ENCODE assay signal across 20 mouse cellular contexts in the genomic region with DNA sequence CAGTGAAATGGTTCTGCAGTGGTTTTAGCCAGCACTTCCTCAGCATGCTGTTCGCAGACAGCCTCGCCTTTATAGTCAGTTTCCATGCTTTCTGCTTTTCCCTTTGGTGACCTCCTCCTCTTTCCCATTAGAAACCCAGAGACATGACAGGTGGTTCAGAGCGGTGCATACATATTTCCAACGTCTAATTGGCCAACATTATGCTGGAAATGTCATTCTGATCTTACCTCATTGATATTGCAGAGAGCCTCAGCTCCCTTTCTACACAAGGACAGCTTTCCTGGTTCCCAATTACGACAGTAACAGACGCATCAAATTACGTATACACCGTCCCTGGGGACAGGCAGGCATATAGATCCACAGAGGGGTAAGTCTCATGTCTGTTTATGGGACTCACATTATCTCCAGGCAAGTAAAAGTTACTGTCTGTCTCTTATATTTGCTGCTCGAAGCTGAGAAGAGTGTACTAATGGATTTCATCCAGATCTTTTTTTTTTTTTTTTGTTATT.
DNase-seq lines count a peak whose midpoint lies in the region; ATAC-seq and TF ChIP-seq lines count a peak whose summit lies in the region.
"Had no signal": no experiment of that assay in that cellular context is flagged by ENCODE, and none has a peak within 500 bp of the region (broad histone marks: within the 10 kb centered on the region; RNA-seq: fewer than 3 reads in every experiment).

No protein-coding gene starts in this region.

- intact Hi-C loops in gastrocnemius, postnatal 36 days (cut with DNase I): no loop called here

- ATAC-seq in forebrain, embryonic 14.5 days: peak; percentile 37; the same call in 1 of the 2 replicates
- ATAC-seq in forebrain, embryonic 12.5 days (ENCODE audit: low FRiP score): no peak
- no peak for ATAC-seq in neural tube, embryonic 11.5 days (ENCODE audit: insufficient read depth, low FRiP score, low TSS enrichment)
- no peak for ATAC-seq in hindbrain, embryonic 14.5 days (ENCODE audit: low FRiP score)
- no peak for ATAC-seq in midbrain, postnatal 0 days (ENCODE audit: low FRiP score)
- no peak for ATAC-seq in monocyte, adult 5-6 weeks (replicated peaks; ENCODE audit: insufficient number of reproducible peaks, low FRiP score, low TSS enrichment, poor library complexity, severe bottlenecking)
- ATAC-seq: inflammation-experienced regulatory T-cells, adult 6 months; liver, postnatal 0 days; lung, postnatal 0 days had no signal

- no peak overlapping the region for H3K4me2 ChIP-seq in forebrain, embryonic 14.5 days (ENCODE audit: low read length)
- H3K4me2 ChIP-seq in forebrain, embryonic 12.5 days: no peak overlapping the region
- no peak overlapping the region for H3K4me2 ChIP-seq in neural tube, embryonic 11.5 days (ENCODE audit: low read depth)
- no peak overlapping the region for H3K4me2 ChIP-seq in hindbrain, embryonic 14.5 days (replicated peaks)
- no peak overlapping the region for H3K4me2 ChIP-seq in midbrain, postnatal 0 days (ENCODE audit: low read depth, low read length, poor library complexity, severe bottlenecking)
- H3K4me2 ChIP-seq: embryonic facial prominence, embryonic 15.5 days; limb, embryonic 12.5 days; liver, embryonic 11.5 days had no signal

- H3K9me3 ChIP-seq in forebrain, embryonic 14.5 days (replicated peaks; ENCODE audit: control insufficient read depth, low read length): no peaks in the 10 kb centered on the region
- H3K9me3 ChIP-seq in forebrain, embryonic 12.5 days: no peaks in the 10 kb centered on the region
- H3K9me3 ChIP-seq in neural tube, embryonic 11.5 days (ENCODE audit: control insufficient read depth, low read length): no peaks in the 10 kb centered on the region
- no peaks in the 10 kb centered on the region for H3K9me3 ChIP-seq in hindbrain, embryonic 14.5 days (ENCODE audit: control insufficient read depth, low read length)
- H3K9me3 ChIP-seq in midbrain, postnatal 0 days (ENCODE audit: low read length): no peaks in the 10 kb centered on the region
- H3K9me3 ChIP-seq: embryonic facial prominence, embryonic 15.5 days; limb, embryonic 12.5 days had no signal

- H3K27ac ChIP-seq in forebrain, embryonic 14.5 days (ENCODE audit: low read depth, low read length): no peak overlapping the region
- no peak overlapping the region for H3K27ac ChIP-seq in forebrain, embryonic 12.5 days
- no peak overlapping the region for H3K27ac ChIP-seq in neural tube, embryonic 11.5 days (ENCODE audit: low read depth, low read length)
- no peak overlapping the region for H3K27ac ChIP-seq in hindbrain, embryonic 14.5 days
- no peak overlapping the region for H3K27ac ChIP-seq in midbrain, postnatal 0 days (ENCODE audit: low read depth, low read length)
- H3K27ac ChIP-seq: embryonic facial prominence, embryonic 15.5 days; limb, embryonic 12.5 days; macrophage had no signal

- no peaks in the 10 kb centered on the region for H3K27me3 ChIP-seq in forebrain, embryonic 14.5 days (replicated peaks; ENCODE audit: control insufficient read depth, insufficient read depth, low read length)
- H3K27me3 ChIP-seq in forebrain, embryonic 12.5 days: no peaks in the 10 kb centered on the region
- no peaks in the 10 kb centered on the region for H3K27me3 ChIP-seq in neural tube, embryonic 11.5 days (ENCODE audit: control insufficient read depth, insufficient read depth, low read length)
- no peaks in the 10 kb centered on the region for H3K27me3 ChIP-seq in hindbrain, embryonic 14.5 days (ENCODE audit: control insufficient read depth, insufficient read depth, low read length)
- no peaks in the 10 kb centered on the region for H3K27me3 ChIP-seq in midbrain, postnatal 0 days (ENCODE audit: insufficient read depth, low read length)
- H3K27me3 ChIP-seq: embryonic facial prominence, embryonic 15.5 days had no signal

- 47% methylated on average over 9 of the region's 9 CpGs for WGBS in forebrain, embryonic 14.5 days
- WGBS in forebrain, embryonic 12.5 days: 59% methylated on average over 9 of the region's 9 CpGs
- 51% methylated on average over 9 of the region's 9 CpGs for WGBS in neural tube, embryonic 11.5 days
- 50% methylated on average over 9 of the region's 9 CpGs for WGBS in hindbrain, embryonic 14.5 days
- WGBS in midbrain, postnatal 0 days: 42% methylated on average over 9 of the region's 9 CpGs

- no peak overlapping the region for H3K4me3 ChIP-seq in forebrain, embryonic 14.5 days (ENCODE audit: low read depth, low read length)
- no peak overlapping the region for H3K4me3 ChIP-seq in forebrain, embryonic 12.5 days (replicated peaks)
- no peak overlapping the region for H3K4me3 ChIP-seq in neural tube, embryonic 11.5 days (ENCODE audit: low read depth, low read length)
- no peak overlapping the region for H3K4me3 ChIP-seq in hindbrain, embryonic 14.5 days (replicated peaks; ENCODE audit: low read length)
- no peak overlapping the region for H3K4me3 ChIP-seq in midbrain, postnatal 0 days (ENCODE audit: low read depth, low read length)
- H3K4me3 ChIP-seq: embryonic facial prominence, embryonic 15.5 days; limb, embryonic 12.5 days had no signal

- no peaks in the 10 kb centered on the region for H3K4me1 ChIP-seq in forebrain, embryonic 14.5 days (ENCODE audit: control insufficient read depth, insufficient read depth, low read length)
- peaks cover 10% of the 10 kb centered on the region for H3K4me1 ChIP-seq in forebrain, embryonic 12.5 days
- H3K4me1 ChIP-seq in neural tube, embryonic 11.5 days (ENCODE audit: control insufficient read depth, insufficient read depth, low read length): no peaks in the 10 kb centered on the region
- H3K4me1 ChIP-seq in hindbrain, embryonic 14.5 days (replicated peaks; ENCODE audit: control insufficient read depth, insufficient read depth, low read length): no peaks in the 10 kb centered on the region
- H3K4me1 ChIP-seq in midbrain, postnatal 0 days (ENCODE audit: insufficient read depth, low read length): no peaks in the 10 kb centered on the region
- H3K4me1 ChIP-seq: embryonic facial prominence, embryonic 15.5 days had no signal

- H3K9ac ChIP-seq in forebrain, embryonic 14.5 days (ENCODE audit: low read length): no peak overlapping the region
- H3K9ac ChIP-seq in forebrain, embryonic 12.5 days: no peak overlapping the region
- H3K9ac ChIP-seq in neural tube, embryonic 11.5 days (ENCODE audit: low read length): no peak overlapping the region
- no peak overlapping the region for H3K9ac ChIP-seq in hindbrain, embryonic 14.5 days
- no peak overlapping the region for H3K9ac ChIP-seq in midbrain, postnatal 0 days (replicated peaks; ENCODE audit: low read length, poor library complexity, severe bottlenecking)
- H3K9ac ChIP-seq: embryonic facial prominence, embryonic 15.5 days; limb, embryonic 12.5 days; liver, postnatal 0 days had no signal

- TF ChIP-seq CTCF in midbrain, postnatal 0 days (IDR thresholded peaks at IDR 0.05): no peak

- peak; percentile 17 for DNase-seq in forebrain, embryonic 14.5 days (ENCODE audit: low spot score)
- peak; percentile 10 for DNase-seq in neural tube, embryonic 11.5 days (ENCODE audit: low spot score)
- DNase-seq in neural tube, embryonic 10.5 days (ENCODE audit: extremely low spot score, low spot score): no peak
- DNase-seq in hindbrain, embryonic 14.5 days (ENCODE audit: low spot score): peak; percentile 27
- peak; percentile 5 for DNase-seq in midbrain, postnatal 0 days (ENCODE audit: low spot score)
- DNase-seq in gastrocnemius, postnatal 36 days: no peak
- DNase-seq: adrenal gland, postnatal 14 days; cerebellum, adult 9-10 months; gastrocnemius, postnatal 25 days; kidney, adult 18-20 months; kidney, postnatal 4 days; liver, postnatal 0 days had no signal

- H3K36me3 ChIP-seq in forebrain, embryonic 14.5 days (ENCODE audit: control insufficient read depth, insufficient read depth, low read length): no peaks in the 10 kb centered on the region
- no peaks in the 10 kb centered on the region for H3K36me3 ChIP-seq in forebrain, embryonic 12.5 days (replicated peaks)
- H3K36me3 ChIP-seq in neural tube, embryonic 11.5 days (ENCODE audit: control insufficient read depth, insufficient read depth, low read length): no peaks in the 10 kb centered on the region
- no peaks in the 10 kb centered on the region for H3K36me3 ChIP-seq in hindbrain, embryonic 14.5 days (replicated peaks; ENCODE audit: control insufficient read depth, insufficient read depth)
- H3K36me3 ChIP-seq in midbrain, postnatal 0 days (ENCODE audit: insufficient read depth, low read length): no peaks in the 10 kb centered on the region
- H3K36me3 ChIP-seq: embryonic facial prominence, embryonic 15.5 days; limb, embryonic 12.5 days had no signal

Comparison
In these comparisons a context has a peak if more than half of its experiments do, and no peak if none do; other contexts are left out.
1. DNase-seq: peak in forebrain, embryonic 14.5 days (single experiment), neural tube, embryonic 11.5 days (single experiment), hindbrain, embryonic 14.5 days (single experiment) and midbrain, postnatal 0 days (single experiment); none in neural tube, embryonic 10.5 days (single experiment) and gastrocnemius, postnatal 36 days (0 of 2).